Mouse (Mus musculus) C2C12 (cell line): ENCODE data around the gene Vac14. TPM values are rescaled to one million over a fixed set of nuclear protein-coding genes. Genes with fewer than 3 reads are reported as not detected.

Experiments
- H3K27me3 ChIP-seq: one replicate; pipeline ENCODE4 v1.6.1; 2011; ENCODE audit not compliant: control insufficient read depth, insufficient read depth, insufficient read length
- H3K36me3 ChIP-seq: one replicate; pipeline ENCODE4 v1.6.1; 2011; ENCODE audit not compliant: control insufficient read depth, insufficient read depth
- H3K4me3 ChIP-seq: one replicate; pipeline ENCODE4 v1.5.1; 2011; ENCODE audit warnings: mild to moderate bottlenecking, control low read depth; ENCODE audit not compliant: poor library complexity, insufficient read depth, severe bottlenecking
- H3K79me2 ChIP-seq: one replicate; pipeline ENCODE4 v1.6.1; 2011; ENCODE audit not compliant: control insufficient read depth, insufficient read depth
- H3K79me3 ChIP-seq: one replicate; pipeline ENCODE4 v1.6.1; 2011; ENCODE audit warnings: low read depth, control low read depth
- H3ac ChIP-seq: one replicate; pipeline ENCODE3; 2011; ENCODE audit warnings: low read depth; ENCODE audit not compliant: control insufficient read depth, insufficient read length
- CEBPB ChIP-seq: IDR thresholded peaks from one replicate; pipeline ENCODE4 v1.6.1; 2011; ENCODE audit warnings: low read depth, mild to moderate bottlenecking, control low read depth, moderate library complexity
- CTCF ChIP-seq: IDR thresholded peaks from one replicate; pipeline ENCODE4 v1.5.1; 2011; ENCODE audit not compliant: control insufficient read depth, insufficient read depth, insufficient read length
- FOSL1 ChIP-seq: IDR thresholded peaks from one replicate; pipeline ENCODE4 v1.8.0; 2011; ENCODE audit warnings: mild to moderate bottlenecking, low read length; ENCODE audit not compliant: poor library complexity, insufficient read depth, severe bottlenecking
- MAX ChIP-seq: IDR thresholded peaks from one replicate; pipeline ENCODE4 v1.6.1; 2011; ENCODE audit warnings: mild to moderate bottlenecking, control low read depth
- MYOD1 ChIP-seq: IDR thresholded peaks from one replicate; pipeline ENCODE4 v1.6.1; 2011; ENCODE audit warnings: low read depth; ENCODE audit not compliant: control insufficient read depth, insufficient read length
- MYOG ChIP-seq: IDR thresholded peaks from one replicate; pipeline ENCODE4 v1.6.1; 2011; ENCODE audit not compliant: control insufficient read depth, insufficient read length; ENCODE audit errors: extremely low read depth
- USF1 ChIP-seq: IDR thresholded peaks from one replicate; pipeline ENCODE4 v1.6.1; 2011; ENCODE audit warnings: low read depth, mild to moderate bottlenecking, control low read depth, moderate library complexity
- polyA plus RNA-seq: library from polyadenylated mRNA; unstranded; fragments of >200 nt; fragmentation: generic; extraction: Trizol; gene quantifications from one replicate; pipeline ENCODE4 v1.2.1, GENCODE M21; 2012; ENCODE audit warnings: missing spikeins

Vac14 gene
- polyA plus RNA-seq, 1 experiment, result 22.2 TPM

GRCm38 (mm10) chr8:110669932-110670628 lies 51.7 kb downstream of the Vac14 start:
- no peaks in the 10 kb centered on the region for H3K27me3 ChIP-seq
- H3ac ChIP-seq, result no peak overlapping the region
- H3K4me3 ChIP-seq, result no peak overlapping the region
- H3K79me3 ChIP-seq, result no peaks in the 10 kb centered on the region
- no peaks in the 10 kb centered on the region for H3K79me2 ChIP-seq
- peaks cover 9% of the 10 kb centered on the region for H3K36me3 ChIP-seq
- TF ChIP-seq FOSL1 (no peak), MYOG (no peak), MAX (no peak), USF1 (no peak), CEBPB (no peak), MYOD1 (no peak), CTCF (no peak)

- Histone ChIP-seq H3ac (no peak overlapping the region), H3K79me2 (no peaks in the 10 kb centered on the region), H3K27me3 (no peaks in the 10 kb centered on the region), H3K79me3 (no peaks in the 10 kb centered on the region), H3K36me3 (peaks cover 9% of the 10 kb centered on the region), H3K4me3 (no peak overlapping the region)
- TF ChIP-seq CTCF (no peak), MYOD1 (no peak), MAX (no peak), CEBPB (no peak), USF1 (no peak), FOSL1 (no peak), MYOG (no peak)
Measured at GRCm38 (mm10) chr8:110671309-110671708, 52.9 kb downstream of the Vac14 start.

GRCm38 (mm10) chr8:110672133-110672532 lies 53.7 kb downstream of the Vac14 start:
- Histone ChIP-seq H3ac (no peak overlapping the region), H3K36me3 (peaks cover 9% of the 10 kb centered on the region)

GRCm38 (mm10) chr8:110673168-110673567 lies 54.8 kb downstream of the Vac14 start:
- Histone ChIP-seq H3K27me3 (no peaks in the 10 kb centered on the region), H3K36me3 (peaks cover 9% of the 10 kb centered on the region), H3K4me3 (no peak overlapping the region), H3K79me3 (no peaks in the 10 kb centered on the region), H3ac (no peak overlapping the region), H3K79me2 (no peaks in the 10 kb centered on the region)
- TF ChIP-seq MYOD1 (no peak), FOSL1 (no peak), USF1 (no peak), CEBPB (no peak), CTCF (no peak), MYOG (no peak), MAX (no peak)

More at GRCm38 (mm10) chr8:110672133-110672532, 53.7 kb downstream of the Vac14 start:
- Histone ChIP-seq H3K4me3 (no peak overlapping the region), H3K79me3 (no peaks in the 10 kb centered on the region), H3K79me2 (no peaks in the 10 kb centered on the region), H3K27me3 (no peaks in the 10 kb centered on the region)
- no peak for TF ChIP-seq CTCF
- no peak for TF ChIP-seq USF1
- no peak for TF ChIP-seq MYOD1
- no peak for TF ChIP-seq MAX
- TF ChIP-seq FOSL1, result no peak
- no peak for TF ChIP-seq CEBPB
- TF ChIP-seq MYOG, result no peak

- TF ChIP-seq MYOD1, result no peak
- no peak for TF ChIP-seq FOSL1
- TF ChIP-seq USF1, result no peak
- no peak for TF ChIP-seq CEBPB
- no peak for TF ChIP-seq CTCF
- peaks cover 9% of the 10 kb centered on the region for H3K36me3 ChIP-seq
- H3K4me3 ChIP-seq, result no peak overlapping the region
- H3K27me3 ChIP-seq, result no peaks in the 10 kb centered on the region
- no peaks in the 10 kb centered on the region for H3K79me3 ChIP-seq
- H3K79me2 ChIP-seq, result no peaks in the 10 kb centered on the region
- no peak overlapping the region for H3ac ChIP-seq
Measured at GRCm38 (mm10) chr8:110674589-110674988, 56.2 kb downstream of the Vac14 start.

- no peaks in the 10 kb centered on the region for H3K79me3 ChIP-seq
- H3ac ChIP-seq, result no peak overlapping the region
- no peak overlapping the region for H3K4me3 ChIP-seq
- no peaks in the 10 kb centered on the region for H3K79me2 ChIP-seq
- no peaks in the 10 kb centered on the region for H3K27me3 ChIP-seq
- H3K36me3 ChIP-seq, result peaks cover 5% of the 10 kb centered on the region
- TF ChIP-seq FOSL1 (no peak), USF1 (no peak), CEBPB (no peak), CTCF (no peak), MYOD1 (no peak), MAX (no peak), MYOG (no peak)
Measured at GRCm38 (mm10) chr8:110676702-110677101, 58.3 kb downstream of the Vac14 start.
